Mouse (Mus musculus) forebrain, embryonic 16.5 days (tissue): ENCODE measurements around the gene Cnih3. TPM values are rescaled to one million over a fixed set of nuclear protein-coding genes. Genes with fewer than 3 reads are reported as not detected.

Experiments used
- ATAC-seq: fragments of 200-750 bp; cut with Nextera tagmentation; 2 replicates; pipeline ENCODE4 v1.8.0; 2017; ENCODE audit warnings: mild to moderate bottlenecking, moderate library complexity
- H3K27ac ChIP-seq: fragments of 300-500 bp; sonication (generic); 2 replicates; pipeline ENCODE4 v1.5.1; 2014; ENCODE audit warnings: low read length, control low read depth
- H3K27me3 ChIP-seq: fragments of 300-500 bp; sonication (generic); replicated peaks from 2 replicates; pipeline ENCODE4 v1.6.1; 2014; ENCODE audit warnings: low read length; ENCODE audit not compliant: control insufficient read depth, insufficient read depth
- H3K36me3 ChIP-seq: fragments of 300-500 bp; sonication (generic); 2 replicates; pipeline ENCODE4 v1.6.1; 2014; ENCODE audit not compliant: control insufficient read depth, insufficient read depth
- H3K4me1 ChIP-seq: fragments of 300-500 bp; sonication (generic); replicated peaks from 2 replicates; pipeline ENCODE4 v1.6.1; 2014; ENCODE audit warnings: low read length; ENCODE audit not compliant: control insufficient read depth, insufficient read depth
- H3K4me2 ChIP-seq: fragments of 300-500 bp; sonication (generic); 2 replicates; pipeline ENCODE4 v1.6.1; 2014; ENCODE audit warnings: mild to moderate bottlenecking, low read length, control low read depth
- H3K4me3 ChIP-seq: fragments of 300-500 bp; sonication (generic); replicated peaks from 2 replicates; pipeline ENCODE4 v1.5.1; 2014; ENCODE audit warnings: mild to moderate bottlenecking, low read length, control low read depth
- H3K9ac ChIP-seq: fragments of 300-500 bp; sonication (generic); replicated peaks from 2 replicates; pipeline ENCODE4 v1.6.1; 2014; ENCODE audit warnings: low read depth, low read length, control low read depth
- H3K9me3 ChIP-seq: fragments of 300-500 bp; sonication (generic); 2 replicates; pipeline ENCODE4 v1.6.1; 2016; ENCODE audit warnings: low read length; ENCODE audit not compliant: control insufficient read depth
- WGBS: fragments of 180-500 bp; shearing (Covaris S2); extraction: QIAGEN DNeasy Blood & Tissue Kit; methylation state at CpG from one replicate; pipeline ENCODE4 v1.1.7; 2014; 5-methylcytosine and 5-hydroxymethylcytosine counted together
- polyA plus RNA-seq: library from polyadenylated mRNA; unstranded; fragments of >200 nt; fragmentation: Nextera tagmentation; extraction: Ambion mirVana; gene quantifications from 2 replicates; pipeline ENCODE4 v1.2.1, GENCODE M21; 2015

Cnih3 gene
- polyA plus RNA-seq, 1 experiment from 2014 or later = 43.4 TPM

GRCm38 (mm10) chr1:181381410-181382010, 29.1 kb downstream of the Cnih3 start:
- Histone ChIP-seq H3K4me1 (peaks cover 17% of the 10 kb centered on the region), H3K9ac (no peak overlapping the region), H3K4me3 (no peak overlapping the region), H3K27me3 (no peaks in the 10 kb centered on the region), H3K36me3 (no peaks in the 10 kb centered on the region), H3K9me3 (no peaks in the 10 kb centered on the region), H3K4me2 (no peak overlapping the region), H3K27ac (peak overlapping the region; percentile 66)
- WGBS = 50% methylated on average over 12 of the region's 12 CpGs
- peak; percentile 79 for ATAC-seq

- ATAC-seq = no peak
- no peak overlapping the region for H3K4me3 ChIP-seq
- H3K4me2 ChIP-seq = no peak overlapping the region
- 84% methylated on average over 2 of the region's 2 CpGs for WGBS
- H3K9ac ChIP-seq = no peak overlapping the region
- H3K27me3 ChIP-seq = no peaks in the 10 kb centered on the region
- no peaks in the 10 kb centered on the region for H3K36me3 ChIP-seq
- H3K9me3 ChIP-seq = no peaks in the 10 kb centered on the region
- H3K27ac ChIP-seq = no peak overlapping the region
- H3K4me1 ChIP-seq = peaks cover 12% of the 10 kb centered on the region
Observed at GRCm38 (mm10) chr1:181389264-181389663, 36.8 kb downstream of the Cnih3 start.

- Histone ChIP-seq H3K27me3 (no peaks in the 10 kb centered on the region), H3K36me3 (no peaks in the 10 kb centered on the region), H3K4me2 (no peak overlapping the region), H3K4me3 (no peak overlapping the region), H3K27ac (no peak overlapping the region), H3K4me1 (peaks cover 12% of the 10 kb centered on the region), H3K9ac (no peak overlapping the region), H3K9me3 (no peaks in the 10 kb centered on the region)
- 95% methylated on average over 2 of the region's 2 CpGs for WGBS
- no peak for ATAC-seq
Observed at GRCm38 (mm10) chr1:181392489-181392888, 40.1 kb downstream of the Cnih3 start.

GRCm38 (mm10) chr1:181393250-181394149, 41.1 kb downstream of the Cnih3 start:
- Histone ChIP-seq H3K4me2 (no peak overlapping the region), H3K4me3 (no peak overlapping the region), H3K9ac (0 out of 2 replicates have a peak overlapping the region, but pooled peaks have one; percentile 11), H3K27ac (peak overlapping the region; percentile 45; the same call in 1 of the 2 replicates), H3K4me1 (peaks cover 12% of the 10 kb centered on the region), H3K9me3 (no peaks in the 10 kb centered on the region), H3K36me3 (no peaks in the 10 kb centered on the region), H3K27me3 (no peaks in the 10 kb centered on the region)
- 36% methylated on average over 6 of the region's 6 CpGs for WGBS
- peak; percentile 81 for ATAC-seq

GRCm38 (mm10) chr1:181395234-181395828, 42.9 kb downstream of the Cnih3 start:
- Histone ChIP-seq H3K27ac (no peak overlapping the region), H3K4me1 (peaks cover 12% of the 10 kb centered on the region), H3K9ac (no peak overlapping the region), H3K36me3 (no peaks in the 10 kb centered on the region), H3K4me3 (no peak overlapping the region), H3K9me3 (no peaks in the 10 kb centered on the region), H3K27me3 (no peaks in the 10 kb centered on the region), H3K4me2 (no peak overlapping the region)
- 94% methylated on average over 6 of the region's 6 CpGs for WGBS
- no peak for ATAC-seq

- H3K36me3 ChIP-seq = no peaks in the 10 kb centered on the region
- H3K9ac ChIP-seq = no peak overlapping the region
- peaks cover under 1% of the 10 kb centered on the region for H3K4me1 ChIP-seq
- H3K27me3 ChIP-seq = no peaks in the 10 kb centered on the region
- H3K4me2 ChIP-seq = no peak overlapping the region
- no peaks in the 10 kb centered on the region for H3K9me3 ChIP-seq
- 71% methylated on average over 3 of the region's 3 CpGs for WGBS
- peak overlapping the region; percentile 55 for H3K27ac ChIP-seq
- H3K4me3 ChIP-seq = no peak overlapping the region
- ATAC-seq = peak; percentile 77; the same call in 1 of the 2 replicates
Observed at GRCm38 (mm10) chr1:181399179-181399578, 46.8 kb downstream of the Cnih3 start.

- no peak overlapping the region for H3K9ac ChIP-seq
- H3K9me3 ChIP-seq = no peaks in the 10 kb centered on the region
- peaks cover 5% of the 10 kb centered on the region for H3K4me1 ChIP-seq
- no peak overlapping the region for H3K27ac ChIP-seq
- no peak overlapping the region for H3K4me2 ChIP-seq
- no peak overlapping the region for H3K4me3 ChIP-seq
- 93% methylated on average over 7 of the region's 7 CpGs for WGBS
- H3K27me3 ChIP-seq = no peaks in the 10 kb centered on the region
- no peak for ATAC-seq
- H3K36me3 ChIP-seq = no peaks in the 10 kb centered on the region
Observed at GRCm38 (mm10) chr1:181403056-181403455, 50.6 kb downstream of the Cnih3 start.

GRCm38 (mm10) chr1:181407281-181407680, 54.9 kb downstream of the Cnih3 start:
- WGBS = 64% methylated on average over 11 of the region's 11 CpGs
- no peak for ATAC-seq
- Histone ChIP-seq H3K4me2 (no peak overlapping the region), H3K9ac (no peak overlapping the region), H3K9me3 (no peaks in the 10 kb centered on the region), H3K4me3 (no peak overlapping the region), H3K36me3 (no peaks in the 10 kb centered on the region), H3K4me1 (peaks cover 31% of the 10 kb centered on the region), H3K27ac (no peak overlapping the region), H3K27me3 (no peaks in the 10 kb centered on the region)
